Mouse (Mus musculus) bone marrow, adult 2 months (tissue): ENCODE measurements around the gene Robo4.
A peak's percentile ranks its signal among the peaks of the same experiment; 100 is the strongest.

Experiments
- CTCF ChIP-seq: fragments of 200-500 bp; IDR thresholded peaks from 2 replicates; pipeline ENCODE4 v1.5.1; 2011; ENCODE audit warnings: low read length, control low read depth; ENCODE audit not compliant: control insufficient read depth, insufficient read depth
- POLR2A ChIP-seq: fragments of 200-500 bp; IDR thresholded peaks from 2 replicates; pipeline ENCODE4 v1.6.1; 2011; ENCODE audit warnings: low read depth, mild to moderate bottlenecking, control low read depth, low read length, borderline replicate concordance; ENCODE audit not compliant: control insufficient read depth

GRCm38 (mm10) chr9:37406372-37406771 lies 4.7 kb downstream of the Robo4 start:
- peak; percentile 62 for TF ChIP-seq CTCF
- no peak for TF ChIP-seq POLR2A
